Mouse (Mus musculus) limb, embryonic 11.5 days (tissue): ENCODE results near the gene Lmntd1. TPM values are rescaled to one million over a fixed set of nuclear protein-coding genes. Genes with fewer than 3 reads are reported as not detected.

ENCODE experiments used
- ATAC-seq: fragments of 200-750 bp; cut with Nextera tagmentation; 2 replicates; pipeline ENCODE4 v1.8.0; 2017; ENCODE audit warnings: low read depth; ENCODE audit not compliant: insufficient number of reproducible peaks, low FRiP score, low TSS enrichment
- DNase-seq: peaks from one replicate; pipeline ENCODE4 v3.0.0-alpha.2; 2015; ENCODE audit warnings: low spot score
- H3K27ac ChIP-seq: fragments of 300-500 bp; sonication (generic); replicated peaks from 2 replicates; pipeline ENCODE4 v1.5.1; 2014; ENCODE audit warnings: low read depth, mild to moderate bottlenecking, low read length
- H3K27me3 ChIP-seq: fragments of 300-500 bp; sonication (generic); 2 replicates; pipeline ENCODE4 v1.6.1; 2014; ENCODE audit warnings: mild to moderate bottlenecking, low read length, mixed read lengths; ENCODE audit not compliant: control insufficient read depth, insufficient read depth
- H3K36me3 ChIP-seq: fragments of 300-500 bp; sonication (generic); 2 replicates; pipeline ENCODE4 v1.6.1; 2014; ENCODE audit warnings: mild to moderate bottlenecking, low read length, moderate library complexity, mixed read lengths; ENCODE audit not compliant: control insufficient read depth, insufficient read depth
- H3K4me1 ChIP-seq: fragments of 300-500 bp; sonication (generic); 2 replicates; pipeline ENCODE4 v1.6.1; 2014; ENCODE audit warnings: low read length, mixed read lengths; ENCODE audit not compliant: control insufficient read depth, insufficient read depth
- H3K4me2 ChIP-seq: fragments of 300-500 bp; sonication (generic); 2 replicates; pipeline ENCODE4 v1.6.1; 2014; ENCODE audit warnings: low read depth, mild to moderate bottlenecking, moderate library complexity; ENCODE audit not compliant: severe bottlenecking
- H3K4me3 ChIP-seq: fragments of 300-500 bp; sonication (generic); 2 replicates; pipeline ENCODE4 v1.5.1; 2014; ENCODE audit warnings: low read depth, low read length
- H3K9ac ChIP-seq: fragments of 300-500 bp; sonication (generic); 2 replicates; pipeline ENCODE4 v1.6.1; 2014; ENCODE audit warnings: mild to moderate bottlenecking, low read length
- H3K9me3 ChIP-seq: fragments of 300-500 bp; sonication (generic); 2 replicates; pipeline ENCODE4 v1.6.1; 2016; ENCODE audit warnings: low read length; ENCODE audit not compliant: control insufficient read depth
- WGBS: fragments of 180-500 bp; shearing (Covaris S2); extraction: QIAGEN DNeasy Blood & Tissue Kit; methylation state at CpG from one replicate; pipeline ENCODE4 v1.1.7; 2014; 5-methylcytosine and 5-hydroxymethylcytosine counted together
- polyA plus RNA-seq: library from polyadenylated mRNA; unstranded; fragments of >200 nt; fragmentation: Nextera tagmentation; extraction: Ambion mirVana; gene quantifications from 2 replicates; pipeline ENCODE4 v1.2.1, GENCODE M21; 2014

Lmntd1 gene
- polyA plus RNA-seq, 1 experiment from 2014 or later: 0.37 TPM

DNA sequence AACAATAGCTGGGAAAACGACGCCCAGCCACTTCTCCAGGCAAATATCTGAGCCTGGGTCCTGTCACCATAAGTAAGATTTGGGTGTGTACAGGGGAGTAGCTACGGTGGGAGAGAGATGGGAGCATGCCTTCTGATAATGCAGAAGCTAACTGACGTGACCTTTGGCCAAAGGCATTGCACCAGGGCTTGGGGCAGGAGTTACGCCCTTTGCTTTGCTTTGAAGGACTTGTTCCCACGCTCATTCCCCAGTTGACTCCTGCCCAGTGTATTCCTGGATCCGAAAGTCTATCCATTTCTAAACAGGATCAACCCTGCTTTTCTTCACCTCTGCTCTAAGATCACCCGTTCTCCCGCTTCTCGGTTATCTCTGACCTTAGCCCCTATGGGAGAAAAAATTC is 178.4 kb downstream of the Lmntd1 start:
- Histone ChIP-seq H3K4me3 (no peak overlapping the region), H3K27me3 (no peaks in the 10 kb centered on the region), H3K9me3 (no peaks in the 10 kb centered on the region), H3K27ac (no peak overlapping the region), H3K36me3 (no peaks in the 10 kb centered on the region), H3K9ac (no peak overlapping the region), H3K4me2 (no peak overlapping the region), H3K4me1 (peaks cover 20% of the 10 kb centered on the region)
- ATAC-seq: no peak
- WGBS: 92% methylated on average over 10 of the region's 10 CpGs
- no peak for DNase-seq

DNA sequence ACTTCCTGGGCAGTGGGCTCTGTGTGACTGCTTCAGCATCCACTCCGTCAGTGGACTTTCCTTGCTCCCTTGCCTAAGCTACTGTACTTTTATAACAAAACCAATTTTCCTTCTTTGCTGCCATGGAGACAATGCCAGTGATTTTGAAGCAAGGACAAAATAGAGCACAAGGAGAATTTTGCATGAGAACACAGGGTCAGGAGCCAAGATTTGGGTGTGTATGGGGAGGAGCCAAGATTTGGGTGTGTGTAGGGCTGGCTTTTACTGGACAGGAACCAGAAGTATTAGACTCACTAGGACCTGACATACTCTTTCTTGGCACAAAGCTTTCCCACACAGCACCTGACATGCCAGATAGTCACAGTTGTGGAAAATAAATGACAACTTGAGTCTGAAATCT is 179.0 kb downstream of the Lmntd1 start:
- WGBS: 97% methylated on average over 1 of the region's 1 CpGs
- H3K27ac ChIP-seq: no peak overlapping the region
- H3K36me3 ChIP-seq: no peaks in the 10 kb centered on the region
- H3K4me2 ChIP-seq: no peak overlapping the region
- ATAC-seq (no peak), DNase-seq (no peak)
- H3K4me1 ChIP-seq: peaks cover 20% of the 10 kb centered on the region
- H3K9ac ChIP-seq: no peak overlapping the region
- no peak overlapping the region for H3K4me3 ChIP-seq
- no peaks in the 10 kb centered on the region for H3K27me3 ChIP-seq
- H3K9me3 ChIP-seq: no peaks in the 10 kb centered on the region

DNA sequence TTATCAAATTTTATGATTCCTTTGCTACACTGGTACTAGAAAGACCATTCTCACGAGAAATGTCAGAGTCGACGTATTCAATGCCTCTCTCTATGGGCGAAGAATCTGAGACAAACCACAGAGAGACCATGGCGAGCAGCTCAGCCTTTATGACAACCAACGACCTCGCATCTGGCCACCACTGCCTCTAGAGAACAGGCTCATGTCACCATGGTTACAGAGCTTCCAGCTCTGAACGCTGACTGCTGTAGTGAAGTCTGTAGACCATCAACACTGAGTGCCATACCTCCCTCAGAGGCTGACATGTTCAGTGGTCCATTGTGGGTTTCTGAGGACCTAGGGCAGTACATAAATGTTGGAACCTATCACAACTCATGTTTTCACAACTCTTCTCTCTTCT is 180.2 kb downstream of the Lmntd1 start:
- Histone ChIP-seq H3K27ac (no peak overlapping the region), H3K4me2 (no peak overlapping the region), H3K9ac (no peak overlapping the region), H3K4me1 (peaks cover 20% of the 10 kb centered on the region), H3K36me3 (no peaks in the 10 kb centered on the region), H3K9me3 (no peaks in the 10 kb centered on the region), H3K4me3 (no peak overlapping the region), H3K27me3 (no peaks in the 10 kb centered on the region)
- DNase-seq: no peak
- 60% methylated on average over 8 of the region's 8 CpGs for WGBS
- no peak for ATAC-seq

GRCm38 (mm10) chr6:145432711-145433708 is 181.1 kb downstream of the Lmntd1 start:
- Histone ChIP-seq H3K4me2 (no peak overlapping the region), H3K9me3 (no peaks in the 10 kb centered on the region), H3K27me3 (no peaks in the 10 kb centered on the region), H3K36me3 (no peaks in the 10 kb centered on the region), H3K4me3 (no peak overlapping the region), H3K27ac (peak overlapping the region; percentile 30; the same call in 1 of the 2 replicates), H3K4me1 (peaks cover 20% of the 10 kb centered on the region), H3K9ac (no peak overlapping the region)
- WGBS: 37% methylated on average over 11 of the region's 11 CpGs
- DNase-seq (peak; percentile 52), ATAC-seq (peak; percentile 81)

- H3K9ac ChIP-seq: no peak overlapping the region
- DNase-seq (peak; percentile 50), ATAC-seq (no peak)
- 23% methylated on average over 14 of the region's 14 CpGs for WGBS
- no peaks in the 10 kb centered on the region for H3K36me3 ChIP-seq
- H3K4me2 ChIP-seq: no peak overlapping the region
- H3K4me1 ChIP-seq: peaks cover 20% of the 10 kb centered on the region
- H3K27ac ChIP-seq: 0 out of 2 replicates have a peak overlapping the region, but pooled peaks have one; percentile 40
- H3K27me3 ChIP-seq: no peaks in the 10 kb centered on the region
- H3K4me3 ChIP-seq: no peak overlapping the region
- no peaks in the 10 kb centered on the region for H3K9me3 ChIP-seq
These were observed 182.4 kb downstream of the Lmntd1 start for GRCm38 (mm10) chr6:145431747-145432146.

DNA sequence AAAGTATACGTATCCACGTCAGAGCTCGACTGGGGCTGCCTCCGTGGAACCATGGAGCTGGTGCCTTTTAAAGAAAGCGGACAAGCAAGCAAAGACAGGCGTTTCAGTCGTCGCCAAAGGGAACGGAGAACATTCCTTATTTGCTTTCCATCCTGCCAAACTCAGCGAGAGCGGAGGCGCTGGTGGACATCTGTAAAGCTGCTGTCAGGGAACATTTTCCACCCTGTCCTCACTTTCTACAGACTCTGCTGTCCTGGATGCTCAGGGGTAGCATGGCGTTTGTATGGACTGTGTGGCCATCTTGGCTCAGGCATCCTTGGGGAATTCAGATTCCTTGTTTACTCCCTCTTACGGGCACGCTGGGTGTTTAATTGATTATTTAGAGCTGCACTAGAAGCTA is 186.7 kb downstream of the Lmntd1 start:
- H3K4me3 ChIP-seq: no peak overlapping the region
- WGBS: 85% methylated on average over 15 of the region's 15 CpGs
- no peak overlapping the region for H3K27ac ChIP-seq
- H3K4me2 ChIP-seq: no peak overlapping the region
- ATAC-seq (no peak), DNase-seq (no peak)
- H3K27me3 ChIP-seq: no peaks in the 10 kb centered on the region
- no peaks in the 10 kb centered on the region for H3K36me3 ChIP-seq
- no peak overlapping the region for H3K9ac ChIP-seq
- peaks cover 8% of the 10 kb centered on the region for H3K4me1 ChIP-seq
- no peaks in the 10 kb centered on the region for H3K9me3 ChIP-seq

- DNase-seq (no peak), ATAC-seq (no peak)
- H3K36me3 ChIP-seq: no peaks in the 10 kb centered on the region
- no peak overlapping the region for H3K27ac ChIP-seq
- WGBS: 69% methylated on average over 10 of the region's 10 CpGs
- H3K27me3 ChIP-seq: no peaks in the 10 kb centered on the region
- no peak overlapping the region for H3K4me2 ChIP-seq
- no peak overlapping the region for H3K4me3 ChIP-seq
- H3K9me3 ChIP-seq: no peaks in the 10 kb centered on the region
- no peak overlapping the region for H3K9ac ChIP-seq
- H3K4me1 ChIP-seq: peaks cover 3% of the 10 kb centered on the region
These were observed 187.6 kb downstream of the Lmntd1 start for GRCm38 (mm10) chr6:145426501-145426900.

GRCm38 (mm10) chr6:145424156-145424555 is 190.0 kb downstream of the Lmntd1 start:
- Histone ChIP-seq H3K4me1 (no peaks in the 10 kb centered on the region; the same call in 1 of the 2 replicates), H3K4me2 (no peak overlapping the region), H3K27ac (no peak overlapping the region), H3K36me3 (no peaks in the 10 kb centered on the region), H3K9ac (no peak overlapping the region), H3K9me3 (no peaks in the 10 kb centered on the region), H3K27me3 (no peaks in the 10 kb centered on the region), H3K4me3 (no peak overlapping the region)
- DNase-seq (no peak), ATAC-seq (no peak)
- 95% methylated on average over 1 of the region's 1 CpGs for WGBS
